Mouse (Mus musculus) bone marrow macrophage, adult 2 months (primary cell): Measurements from ENCODE around the gene Ntn3. TPM values are rescaled to one million over a fixed set of nuclear protein-coding genes. Genes with fewer than 3 reads are reported as not detected.

Source experiments
- H3K27ac ChIP-seq: 2 replicates; pipeline ENCODE4 v1.5.1; 2012; ENCODE audit warnings: low read depth, low read length; ENCODE audit not compliant: insufficient read depth
- H3K4me1 ChIP-seq: 2 replicates; pipeline ENCODE4 v1.6.1; 2012; ENCODE audit warnings: low read length; ENCODE audit not compliant: control insufficient read depth, insufficient read depth
- H3K4me3 ChIP-seq: 2 replicates; pipeline ENCODE4 v1.5.1; 2012; ENCODE audit warnings: mild to moderate bottlenecking, low read length, moderate library complexity; ENCODE audit not compliant: insufficient read depth
- CTCF ChIP-seq: IDR thresholded peaks from 2 replicates; pipeline ENCODE4 v1.5.1; 2012; ENCODE audit warnings: low read depth, mild to moderate bottlenecking, low read length, moderate library complexity
- POLR2A ChIP-seq: IDR thresholded peaks from 2 replicates; pipeline ENCODE4 v1.6.1; 2012; ENCODE audit warnings: mild to moderate bottlenecking, low read depth, low read length, borderline replicate concordance
- polyA plus RNA-seq: library from polyadenylated mRNA; stranded (reverse); fragments of >200 nt; gene quantifications from 2 replicates; pipeline ENCODE4 v1.2.4, GENCODE M21; 2012; ENCODE audit not compliant: missing spikeins, insufficient read depth, insufficient read length

Gene Ntn3
- polyA plus RNA-seq, 1 experiment, result 0.47 TPM

DNA sequence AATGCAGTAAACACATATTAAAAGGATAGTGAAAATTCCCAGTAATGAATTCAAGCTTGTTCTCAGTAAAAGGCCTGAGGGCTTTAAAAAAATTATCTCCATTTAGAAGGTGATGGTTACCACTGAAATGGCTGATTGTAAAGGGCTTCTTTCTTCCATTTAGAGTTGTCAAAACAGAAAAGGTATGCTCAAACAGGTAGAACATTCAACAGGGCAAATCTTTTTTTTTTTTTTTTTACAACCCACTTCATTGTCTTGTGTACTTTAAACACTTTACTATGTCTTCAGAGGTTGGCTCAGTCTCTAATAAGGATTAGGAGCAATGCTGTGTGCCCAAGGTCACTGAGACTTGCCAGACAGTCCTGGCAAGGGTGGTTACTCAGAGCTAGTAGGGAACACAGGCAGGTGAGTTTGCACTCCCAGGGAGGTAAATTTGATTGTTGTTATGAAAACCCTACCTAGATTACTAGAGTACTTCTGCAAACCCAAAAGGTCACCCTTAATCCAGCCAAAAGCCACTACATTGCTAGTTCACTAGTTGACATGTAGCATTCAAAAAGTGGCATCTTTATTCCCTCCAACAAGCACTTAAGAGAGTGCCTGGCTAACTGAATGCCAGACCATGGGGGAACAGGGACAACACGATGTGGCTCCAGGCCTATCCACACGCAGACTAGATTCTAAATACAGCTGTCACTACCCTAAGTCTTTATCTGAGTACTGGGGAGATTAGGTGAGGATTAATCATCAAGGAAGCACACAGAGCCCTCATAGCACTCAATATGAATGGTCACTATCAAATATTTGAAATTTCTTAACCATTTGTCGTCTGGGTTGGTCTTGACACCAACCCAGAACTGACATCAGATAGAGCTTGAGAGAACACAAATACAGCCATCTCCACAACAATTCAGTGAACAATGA, 5.5 kb downstream of the Ntn3 start:
- Histone ChIP-seq H3K4me3 (peak overlapping the region; percentile 80; the same call in 1 of the 2 replicates), H3K4me1 (peaks cover 29% of the 10 kb centered on the region), H3K27ac (no peak overlapping the region)
- TF ChIP-seq POLR2A (no peak), CTCF (no peak)

DNA sequence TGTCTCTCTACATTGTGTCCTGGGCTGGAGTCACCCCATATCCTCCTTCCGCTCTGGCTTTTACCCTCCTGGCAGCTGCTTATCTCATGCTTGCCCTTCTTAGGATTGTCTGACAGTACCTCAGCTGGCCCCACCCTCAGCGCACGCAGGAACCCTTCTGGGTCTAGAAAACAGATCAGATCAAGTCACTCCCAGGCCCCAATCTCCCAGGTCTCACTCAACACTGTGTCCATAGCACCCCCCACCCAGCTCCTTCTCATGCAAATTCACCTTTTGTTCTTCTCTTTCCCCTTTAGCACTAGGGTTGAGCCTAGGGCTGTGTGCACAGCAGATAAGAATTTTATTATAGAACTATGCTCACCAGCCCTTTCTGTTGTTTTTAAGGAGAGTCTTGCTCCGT, 6.3 kb downstream of the Ntn3 start:
- no peak overlapping the region for H3K4me3 ChIP-seq
- H3K27ac ChIP-seq, result no peak overlapping the region
- H3K4me1 ChIP-seq, result peaks cover 29% of the 10 kb centered on the region
- no peak for TF ChIP-seq POLR2A
- TF ChIP-seq CTCF, result no peak

DNA sequence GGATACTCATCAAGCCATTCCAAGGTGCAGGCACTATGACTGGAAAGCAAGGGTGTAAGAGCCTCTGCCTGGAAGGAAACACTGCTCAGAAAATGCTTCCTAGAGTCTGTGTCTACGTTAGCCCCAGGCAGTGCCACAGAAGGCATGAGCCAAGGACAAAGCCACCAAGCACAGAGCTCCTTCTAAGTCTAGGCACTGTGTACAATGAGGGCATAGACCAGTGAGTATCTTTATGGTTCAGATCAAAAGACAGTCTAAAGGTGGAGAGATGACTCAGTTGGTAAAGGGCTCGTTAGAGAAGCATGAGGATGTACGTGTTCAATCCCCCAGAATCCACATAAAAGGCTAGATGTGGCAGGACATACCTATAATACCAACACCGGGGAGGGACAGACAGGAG, 8.2 kb downstream of the Ntn3 start:
- Histone ChIP-seq H3K4me3 (no peak overlapping the region), H3K4me1 (peaks cover 25% of the 10 kb centered on the region), H3K27ac (no peak overlapping the region)
- TF ChIP-seq POLR2A (no peak), CTCF (no peak)

DNA sequence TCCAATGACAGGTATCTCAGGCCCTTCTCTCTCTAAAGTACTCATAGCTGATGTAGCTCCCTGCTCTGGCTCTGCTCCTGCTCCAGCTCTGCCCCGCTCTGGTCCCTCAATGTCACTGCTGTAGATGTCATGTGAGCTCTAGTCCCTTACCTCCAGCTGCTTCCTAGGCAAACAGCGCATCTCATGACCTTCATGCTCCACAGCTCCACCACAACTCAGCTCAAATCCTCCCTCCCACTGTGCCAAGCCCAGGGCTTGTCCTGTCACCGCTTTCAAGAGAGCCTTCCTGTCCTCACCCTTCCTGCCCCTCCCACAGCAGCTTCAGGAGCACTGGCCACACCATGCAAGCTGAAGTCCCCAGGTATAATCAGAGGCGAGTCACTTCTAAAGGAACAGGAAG, 9.6 kb downstream of the Ntn3 start:
- Histone ChIP-seq H3K4me3 (no peak overlapping the region), H3K27ac (no peak overlapping the region), H3K4me1 (peaks cover 23% of the 10 kb centered on the region)
- no peak for TF ChIP-seq POLR2A
- TF ChIP-seq CTCF, result no peak

DNA sequence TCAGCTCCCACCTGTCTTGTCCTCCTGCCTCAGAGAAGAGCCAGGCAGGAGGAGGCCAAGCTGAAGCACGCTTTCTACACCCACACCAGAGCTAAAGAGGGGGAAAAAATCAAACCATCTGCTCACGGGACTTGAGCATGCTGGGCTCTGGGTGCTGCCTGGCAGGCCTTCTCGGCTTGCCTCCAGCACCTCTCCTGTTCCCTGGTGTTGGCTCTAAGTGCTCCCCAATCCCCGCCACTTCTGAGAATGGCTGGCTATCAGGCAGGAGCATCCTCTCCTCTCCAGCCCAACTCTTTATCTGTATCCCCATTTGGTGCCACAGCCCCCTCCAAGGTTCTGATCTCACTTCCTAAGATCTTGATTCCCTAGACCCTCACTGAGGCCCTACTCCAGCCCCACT, 10.1 kb downstream of the Ntn3 start:
- Histone ChIP-seq H3K4me3 (no peak overlapping the region), H3K4me1 (peaks cover 21% of the 10 kb centered on the region), H3K27ac (no peak overlapping the region)
- no peak for TF ChIP-seq CTCF
- TF ChIP-seq POLR2A, result no peak

DNA sequence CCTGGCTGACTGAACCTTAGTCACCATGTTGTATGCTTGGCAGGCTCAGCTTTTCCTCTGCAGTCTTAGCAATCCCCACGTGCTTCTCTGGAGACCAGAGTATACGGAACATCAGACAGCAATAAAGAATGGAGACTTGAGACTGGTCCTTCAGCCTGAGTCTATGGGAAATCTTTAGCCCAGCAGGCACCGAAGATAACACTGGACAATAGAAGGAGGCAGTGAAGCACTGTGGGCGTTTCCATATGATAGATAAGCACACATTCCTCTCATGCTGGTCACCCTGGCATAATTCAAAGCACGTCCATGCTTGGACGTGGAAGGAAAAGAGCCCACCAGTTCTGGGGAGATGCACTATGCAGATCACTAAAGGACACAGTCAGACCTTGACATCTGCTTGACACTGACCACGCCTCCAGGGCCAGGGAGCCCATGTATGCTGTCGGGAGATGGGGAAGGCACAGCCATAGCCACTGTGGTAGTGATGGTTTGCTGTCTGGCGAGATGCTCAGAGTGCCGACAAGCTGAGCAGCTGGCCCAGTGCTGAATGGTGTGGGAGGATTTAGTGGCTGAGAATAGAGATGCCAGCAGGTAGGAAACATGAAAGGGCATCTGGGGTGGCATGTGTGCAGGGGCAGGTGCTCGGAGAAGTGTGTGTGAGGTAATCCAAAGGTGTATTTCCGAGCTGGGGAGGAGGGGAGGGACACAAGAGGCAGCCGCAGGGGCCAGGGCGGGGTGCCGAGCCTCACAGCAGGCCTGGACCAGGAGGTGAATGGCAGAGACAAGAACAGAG, 12.1 kb downstream of the Ntn3 start:
- H3K4me1 ChIP-seq, result peaks cover 33% of the 10 kb centered on the region
- H3K4me3 ChIP-seq, result no peak overlapping the region
- no peak overlapping the region for H3K27ac ChIP-seq
- TF ChIP-seq POLR2A, result no peak
- TF ChIP-seq CTCF, result no peak

DNA sequence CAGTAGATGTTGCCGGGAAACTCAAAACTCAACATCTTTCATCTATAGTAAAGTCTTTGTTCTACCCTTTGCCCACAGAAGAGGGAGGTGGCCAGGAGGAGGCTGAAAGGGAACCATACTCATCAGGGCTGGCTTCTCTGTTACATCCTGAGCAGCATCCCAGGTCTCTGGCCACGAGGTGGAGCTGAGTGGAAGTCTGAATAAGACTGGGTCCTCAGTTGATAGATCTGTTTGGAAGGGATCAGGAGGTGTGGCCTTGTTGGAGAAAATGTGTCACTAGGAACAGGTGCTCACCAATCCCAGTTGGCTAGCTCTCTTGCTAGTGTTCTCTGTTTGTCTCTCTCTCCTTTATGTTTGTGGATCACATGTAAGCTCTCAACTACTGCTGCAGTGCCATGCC, 14.0 kb downstream of the Ntn3 start:
- no peak overlapping the region for H3K27ac ChIP-seq
- no peak overlapping the region for H3K4me3 ChIP-seq
- no peak for TF ChIP-seq CTCF
- TF ChIP-seq POLR2A, result no peak
- H3K4me1 ChIP-seq, result peaks cover 49% of the 10 kb centered on the region

DNA sequence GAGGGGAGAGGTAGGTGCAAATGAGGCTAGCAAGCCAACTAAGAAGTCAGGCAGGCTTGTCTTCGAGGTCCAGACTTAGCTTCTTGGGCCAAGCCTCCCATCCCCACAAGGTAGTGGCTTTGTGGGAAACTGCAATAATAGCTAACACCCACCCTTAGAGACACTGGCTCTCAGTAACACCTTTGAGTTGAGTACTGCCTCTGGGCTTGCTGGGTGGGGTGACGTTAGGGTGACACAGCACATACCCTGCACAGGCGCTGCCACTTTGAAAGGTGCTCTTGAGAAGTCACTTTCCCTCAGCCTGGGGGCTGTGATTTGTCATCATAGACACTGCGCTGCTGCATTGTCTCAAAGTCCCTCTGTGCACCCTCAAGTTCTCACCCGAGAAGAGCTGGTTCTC, 15.6 kb downstream of the Ntn3 start:
- peaks cover 38% of the 10 kb centered on the region for H3K4me1 ChIP-seq
- H3K27ac ChIP-seq, result no peak overlapping the region
- TF ChIP-seq POLR2A, result no peak
- no peak for TF ChIP-seq CTCF

DNA sequence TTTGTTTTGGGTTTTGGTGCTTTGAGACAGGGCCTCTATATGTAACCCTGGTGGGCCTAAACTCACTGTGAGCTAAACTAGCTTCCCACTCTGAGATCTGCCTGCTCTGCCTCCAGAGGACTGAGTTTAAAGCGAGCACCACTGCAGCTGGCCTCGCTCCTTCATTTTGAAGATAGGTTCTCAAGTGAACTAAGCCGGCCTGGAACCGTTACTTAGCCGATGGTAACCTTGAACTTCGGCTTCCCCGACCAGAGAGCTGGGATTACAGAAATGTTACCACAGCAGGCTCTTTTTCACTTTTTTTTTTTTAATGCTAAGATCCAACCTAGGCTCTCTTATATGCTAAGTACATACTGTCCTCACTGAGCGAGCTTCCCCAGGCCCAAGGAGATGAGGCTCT, 16.1 kb downstream of the Ntn3 start:
- peaks cover 38% of the 10 kb centered on the region for H3K4me1 ChIP-seq
- H3K27ac ChIP-seq, result peak overlapping the region; percentile 46
- no peak overlapping the region for H3K4me3 ChIP-seq
- TF ChIP-seq CTCF (no peak), POLR2A (no peak)

More for the DNA sequence above, 15.6 kb downstream of the Ntn3 start:
- no peak overlapping the region for H3K4me3 ChIP-seq

DNA sequence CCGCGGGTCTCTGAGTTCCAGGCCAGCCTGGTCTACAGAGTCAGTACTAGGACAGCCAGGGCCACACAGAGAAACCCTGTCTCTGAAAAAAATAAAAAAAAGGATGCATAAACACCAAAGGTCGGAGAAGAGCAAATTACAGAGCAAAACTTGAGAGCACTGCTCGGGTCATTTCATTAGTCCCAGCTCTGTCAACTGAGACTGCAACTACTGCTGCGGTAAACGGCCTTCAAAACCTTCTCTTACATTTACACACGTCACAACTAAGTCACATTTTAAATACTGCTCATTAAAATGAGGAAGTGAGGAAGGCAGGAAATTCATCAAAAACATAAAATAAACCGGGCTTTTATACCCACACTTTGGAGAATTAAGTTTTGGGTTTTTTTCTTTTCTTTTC, 16.5 kb downstream of the Ntn3 start:
- TF ChIP-seq POLR2A, result no peak
- no peak for TF ChIP-seq CTCF
- H3K4me3 ChIP-seq, result no peak overlapping the region
- H3K27ac ChIP-seq, result peak overlapping the region; percentile 47
- H3K4me1 ChIP-seq, result peaks cover 38% of the 10 kb centered on the region
